Mouse (Mus musculus) heart, postnatal 10 days (tissue): Measurements from ENCODE around the gene Pin1rt1. TPM values are rescaled to one million over a fixed set of nuclear protein-coding genes. Genes with fewer than 3 reads are reported as not detected.

Experiments
- total RNA-seq, 2 experiments: library from RNA; stranded (reverse); gene quantifications; 2 replicates each; pipeline ENCODE4 v1.2.3; 2021

Gene Pin1rt1
- total RNA-seq, 2 experiments from 2014 or later: not detected

Other genes starting within 250 kb of the Pin1rt1 start
- 100 to 1,000 TPM; 194 to 211 TPM for gene Hipk3, start 221.9 kb downstream of the Pin1rt1 start, total RNA-seq
- 10 to 100 TPM; 21.2 to 23.5 TPM for gene Cstf3, start 125.9 kb downstream of the Pin1rt1 start, total RNA-seq
- 1 to 10 TPM; 6.2 to 8.5 TPM for gene Tcp11l1, start 4.2 kb downstream of the Pin1rt1 start, total RNA-seq
- gene Depdc7, start 26.5 kb upstream of the Pin1rt1 start, total RNA-seq: 1 to 10 TPM in 1 of 2 experiments, under 1 TPM in 1; 0.89 to 1.5 TPM
- 10 to 100 TPM; 25.1 to 30.1 TPM for gene Qser1, start 100.4 kb upstream of the Pin1rt1 start, total RNA-seq
- gene Prrg4, start 133.5 kb upstream of the Pin1rt1 start, total RNA-seq: 1 to 10 TPM; 2.2 to 2.4 TPM
- gene Ccdc73, start 151.4 kb upstream of the Pin1rt1 start, total RNA-seq: 1 to 10 TPM; 3.2 to 3.3 TPM